Mouse (Mus musculus): ENCODE data around the gene Sfmbt1.

GRCm38 (mm10) chr14:30761211-30761610 is 46.6 kb downstream of the Sfmbt1 start:
- TF ChIP-seq MAX (IDR thresholded peaks at IDR 0.05; ENCODE audit: low read length) (0 out of 2 replicates have a peak, but pooled peaks have one; percentile 20), ETS1 (IDR thresholded peaks at IDR 0.05; ENCODE audit: low read depth, low read length) (peak; percentile 77), ZC3H11A (IDR thresholded peaks at IDR 0.05; ENCODE audit: low read depth, low read length) (no peak)

All from MEL (cell line).